Mouse (Mus musculus) naive thymus-derived CD4-positive, alpha-beta T cell, adult 2 months (primary cell): ENCODE results near the gene Hist1h2bf.
"Not testable (repeated sequence)": the region's sequence is repeated elsewhere in the genome, so short reads cannot be mapped to it uniquely, and the experiment has no call there.

Experiments used
- DNase-seq: peaks from one replicate; pipeline ENCODE4 v3.0.0-alpha.2; 2011; ENCODE audit warnings: low read depth

Hist1h2bf gene

DNA sequence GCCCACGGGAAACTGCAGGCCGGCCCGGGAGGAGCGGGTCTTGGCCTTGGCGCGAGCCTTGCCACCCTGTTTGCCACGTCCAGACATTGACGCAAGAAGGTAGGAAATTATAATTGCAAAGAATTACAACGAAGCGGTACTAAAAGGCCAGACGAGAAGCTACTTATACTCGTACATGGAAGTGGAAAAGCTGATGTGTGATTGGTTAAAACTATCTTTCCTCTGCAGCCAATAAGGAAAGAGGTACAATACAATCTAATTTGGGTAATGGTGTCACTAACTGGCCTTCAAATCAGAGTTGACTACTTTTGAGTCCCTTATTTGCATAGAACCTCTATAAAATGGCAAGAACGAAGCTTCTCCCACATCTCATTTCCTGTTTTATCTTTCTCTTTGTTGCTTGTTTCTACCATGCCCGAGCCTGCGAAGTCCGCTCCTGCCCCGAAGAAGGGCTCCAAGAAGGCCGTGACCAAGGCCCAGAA lies 2.9 kb downstream of the Hist1h2bf start, which contains the start of the genes Hist1h2ae and Hist1h2bg:
Gene Hist1h2ae, minus strand, starts transcription at position 199 of the 482 bp plus-strand sequence.
Gene Hist1h2bg, plus strand, starts transcription at position 375 of the 482 bp plus-strand sequence.
- peak; percentile 91 for DNase-seq

DNA sequence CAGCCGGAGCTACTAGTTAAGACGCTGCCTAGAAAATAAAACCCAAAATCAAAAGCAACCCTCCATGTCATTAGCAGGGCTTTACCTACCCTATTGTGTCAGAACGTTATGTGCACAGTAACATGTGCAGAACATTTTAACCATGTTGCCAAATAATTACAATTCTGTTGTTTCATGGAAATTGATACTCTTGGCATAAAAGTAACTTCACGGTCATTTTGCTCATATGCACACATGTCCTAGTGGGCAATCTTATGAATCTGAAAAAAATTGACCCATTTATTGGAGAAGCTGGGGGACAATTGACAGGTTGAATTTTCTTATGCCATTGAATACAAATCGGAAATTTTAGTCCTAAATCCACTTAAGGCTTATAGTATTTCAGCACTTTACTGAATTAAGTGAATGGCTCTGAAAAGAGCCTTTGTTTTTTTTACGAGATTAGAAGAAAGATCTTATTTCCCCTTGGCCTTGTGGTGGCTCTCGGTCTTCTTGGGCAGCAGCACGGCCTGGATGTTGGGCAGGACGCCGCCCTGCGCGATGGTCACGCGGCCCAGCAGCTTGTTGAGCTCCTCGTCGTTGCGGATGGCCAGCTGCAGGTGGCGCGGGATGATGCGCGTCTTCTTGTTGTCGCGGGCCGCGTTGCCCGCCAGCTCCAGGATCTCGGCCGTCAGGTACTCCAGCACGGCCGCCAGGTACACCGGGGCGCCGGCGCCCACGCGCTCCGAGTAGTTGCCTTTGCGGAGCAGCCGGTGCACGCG lies 3.6 kb downstream of the Hist1h2bf start:
- peak; percentile 52 for DNase-seq

DNA sequence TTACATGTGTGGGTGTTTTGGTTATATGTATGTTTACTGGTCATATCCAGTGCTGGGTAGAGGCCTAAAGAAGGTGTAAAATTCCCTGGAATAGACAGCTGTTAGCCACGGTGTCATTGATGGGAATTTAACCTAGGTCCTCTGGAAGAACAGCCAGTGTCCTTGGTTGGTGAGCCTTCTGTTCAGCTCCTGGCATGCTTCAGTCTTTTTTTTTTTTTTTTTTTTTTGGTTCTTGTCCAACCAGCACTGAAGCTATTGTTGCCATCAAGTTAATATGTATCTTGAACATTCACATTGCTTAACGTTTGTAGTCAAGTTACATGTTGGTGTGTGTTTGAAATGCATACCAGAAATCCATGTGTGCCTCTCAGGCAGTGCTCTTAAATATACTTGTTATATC lies 9.5 kb downstream of the Hist1h2bf start:
- DNase-seq = no peak

- peak; percentile 73 for DNase-seq
Observed at GRCm38 (mm10) chr13:23562699-23563462, 11.1 kb downstream of the Hist1h2bf start.

- peak; percentile 98 for DNase-seq
Observed at GRCm38 (mm10) chr13:23561883-23562659, 11.9 kb downstream of the Hist1h2bf start, which contains the start of gene Hist1h3e. Gene Hist1h3e (minus strand): TSS chr13:23562369.

DNA sequence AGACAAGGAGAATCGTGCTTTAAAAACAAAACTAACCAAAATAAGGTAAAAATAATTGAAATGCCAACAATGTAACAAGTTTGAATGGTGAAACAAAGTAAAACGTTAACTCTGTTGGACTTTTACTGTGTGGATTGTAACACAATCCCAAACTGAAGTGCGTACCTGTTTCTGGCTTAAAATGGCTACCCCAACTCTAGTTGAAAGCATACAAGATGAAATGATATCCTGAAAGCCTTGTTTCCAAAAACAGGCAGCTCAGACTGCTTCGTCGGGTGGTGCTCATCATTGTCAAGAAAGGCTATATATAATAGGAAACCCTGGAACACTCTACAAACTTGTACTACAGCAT lies 12.5 kb downstream of the Hist1h2bf start:
- DNase-seq = not testable (repeated sequence)

- DNase-seq = not testable (repeated sequence)
Observed at GRCm38 (mm10) chr13:23560699-23561098, 13.3 kb downstream of the Hist1h2bf start.

- no peak for DNase-seq
Observed at GRCm38 (mm10) chr13:23556906-23557305, 17.1 kb downstream of the Hist1h2bf start.

- DNase-seq = peak; percentile 89
Observed at GRCm38 (mm10) chr13:23555839-23556416, 18.1 kb downstream of the Hist1h2bf start.

DNA sequence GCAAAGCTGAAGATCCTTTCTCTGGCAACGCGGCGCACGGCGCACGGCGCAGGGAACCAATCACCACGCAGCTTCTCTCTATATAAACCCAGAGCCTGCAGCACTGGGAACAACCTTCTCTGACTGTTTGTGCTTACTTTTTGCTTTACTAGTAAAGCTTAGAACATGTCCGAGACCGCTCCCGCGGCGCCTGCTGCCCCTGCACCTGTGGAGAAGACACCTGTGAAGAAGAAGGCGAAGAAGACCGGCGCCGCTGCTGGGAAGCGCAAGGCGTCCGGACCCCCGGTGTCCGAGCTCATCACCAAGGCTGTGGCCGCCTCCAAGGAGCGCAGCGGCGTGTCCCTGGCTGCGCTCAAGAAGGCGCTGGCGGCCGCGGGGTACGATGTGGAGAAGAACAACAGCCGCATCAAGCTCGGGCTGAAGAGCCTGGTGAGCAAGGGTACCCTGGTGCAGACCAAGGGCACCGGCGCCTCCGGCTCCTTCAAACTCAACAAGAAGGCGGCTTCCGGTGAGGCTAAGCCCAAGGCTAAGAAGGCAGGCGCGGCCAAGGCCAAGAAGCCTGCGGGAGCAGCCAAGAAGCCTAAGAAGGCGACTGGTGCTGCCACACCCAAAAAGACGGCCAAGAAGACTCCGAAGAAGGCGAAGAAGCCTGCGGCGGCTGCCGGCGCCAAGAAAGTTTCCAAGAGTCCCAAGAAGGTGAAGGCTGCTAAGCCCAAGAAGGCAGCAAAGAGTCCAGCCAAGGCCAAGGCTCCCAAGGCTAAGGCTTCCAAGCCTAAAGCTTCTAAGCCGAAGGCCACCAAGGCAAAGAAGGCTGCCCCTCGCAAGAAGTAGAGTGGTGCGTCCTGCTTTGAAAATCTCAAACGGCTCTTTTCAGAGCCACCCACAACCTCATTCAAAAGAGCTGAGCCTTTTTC lies 18.8 kb downstream of the Hist1h2bf start:
- peak; percentile 83 for DNase-seq

DNA sequence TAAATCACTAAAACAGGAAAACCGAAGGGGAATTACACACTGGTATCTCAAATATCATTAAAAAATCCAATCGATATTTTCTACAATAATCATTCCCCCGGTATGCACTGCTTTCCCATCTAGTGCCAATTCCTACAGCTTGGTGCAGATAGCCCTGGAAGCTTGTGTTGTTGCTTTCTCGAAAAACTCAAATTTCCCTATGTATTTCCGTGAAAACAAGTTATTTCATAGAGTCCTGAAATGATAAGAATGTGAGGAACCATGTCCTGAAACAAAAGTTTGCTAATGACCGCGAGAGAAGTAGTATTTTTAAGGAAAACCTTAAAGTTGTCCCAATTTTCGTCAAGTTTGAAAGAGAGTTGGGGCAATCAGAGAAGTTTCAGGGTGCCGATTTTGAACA lies 19.6 kb downstream of the Hist1h2bf start:
- no peak for DNase-seq

- no peak for DNase-seq
Observed at GRCm38 (mm10) chr13:23552962-23553361, 21.0 kb downstream of the Hist1h2bf start, which contains the start of gene Hist1h1d. Gene Hist1h1d (plus strand): TSS chr13:23553262.

- no peak for DNase-seq
Observed at GRCm38 (mm10) chr13:23551931-23552914, 21.8 kb downstream of the Hist1h2bf start.

DNA sequence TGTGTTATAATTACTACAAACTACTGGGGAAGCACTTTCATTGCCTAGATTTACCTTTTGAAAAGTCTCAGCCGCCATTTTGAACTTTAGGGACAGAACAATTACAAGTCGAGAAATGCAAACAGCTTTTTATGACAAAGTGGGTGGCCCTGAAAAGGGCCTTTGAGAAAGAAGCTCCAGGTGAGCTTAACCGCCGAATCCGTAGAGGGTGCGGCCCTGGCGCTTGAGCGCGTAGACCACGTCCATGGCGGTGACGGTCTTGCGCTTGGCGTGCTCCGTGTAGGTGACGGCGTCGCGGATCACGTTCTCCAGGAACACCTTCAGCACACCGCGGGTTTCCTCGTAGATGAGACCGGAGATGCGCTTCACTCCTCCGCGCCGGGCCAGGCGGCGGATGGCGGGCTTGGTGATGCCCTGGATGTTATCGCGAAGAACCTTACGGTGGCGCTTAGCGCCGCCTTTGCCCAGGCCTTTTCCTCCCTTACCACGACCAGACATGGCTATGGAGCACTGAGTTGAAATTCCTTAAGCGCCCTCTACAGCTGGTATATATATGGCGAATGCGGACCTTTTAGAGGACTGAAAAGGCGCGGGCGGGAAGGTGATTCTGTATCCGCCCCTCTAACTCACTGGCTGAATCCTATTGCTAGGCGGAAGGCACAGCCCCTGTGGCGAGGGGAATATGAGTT lies 22.7 kb downstream of the Hist1h2bf start, which contains the start of gene Hist1h4f:
Gene Hist1h4f, minus strand, starts transcription at position 503 of the 689 bp plus-strand sequence.
- peak; percentile 91 for DNase-seq

- no peak for DNase-seq
Observed at GRCm38 (mm10) chr13:23550761-23551145, 23.2 kb downstream of the Hist1h2bf start.

DNA sequence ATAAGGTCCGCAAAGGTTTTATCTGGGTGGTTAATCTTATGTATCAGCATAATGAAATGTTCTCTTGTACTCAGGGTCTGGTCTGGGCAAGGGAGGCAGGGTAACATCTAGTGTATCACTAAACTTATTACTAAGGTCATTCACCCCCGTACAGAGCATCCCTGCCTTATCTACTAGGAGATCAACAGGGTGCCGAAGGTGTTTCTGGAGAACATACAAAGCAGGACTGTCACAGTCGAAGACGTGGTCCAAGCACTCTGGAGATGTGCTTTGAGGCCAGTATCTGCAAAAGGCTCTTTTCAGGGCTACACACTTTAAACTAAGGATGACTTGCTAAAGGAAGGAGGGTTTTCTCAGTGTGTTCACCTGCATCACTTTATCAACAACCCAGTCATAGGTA lies 27.3 kb downstream of the Hist1h2bf start:
- DNase-seq = no peak

DNA sequence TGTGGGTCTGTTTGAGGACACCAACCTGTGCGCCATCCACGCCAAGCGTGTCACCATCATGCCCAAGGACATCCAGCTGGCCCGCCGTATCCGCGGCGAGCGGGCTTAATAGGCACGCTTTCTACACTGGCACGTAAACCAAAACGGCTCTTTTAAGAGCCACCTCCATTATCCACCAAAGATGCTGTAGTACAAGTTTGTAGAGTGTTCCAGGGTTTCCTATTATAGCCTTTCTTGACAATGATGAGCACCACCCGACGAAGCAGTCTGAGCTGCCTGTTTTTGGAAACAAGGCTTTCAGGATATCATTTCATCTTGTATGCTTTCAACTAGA lies 29.2 kb downstream of the Hist1h2bf start:
- peak; percentile 63 for DNase-seq

- DNase-seq = peak; percentile 97
Observed at GRCm38 (mm10) chr13:23543965-23544786, 29.8 kb downstream of the Hist1h2bf start, which contains the start of gene Hist1h3f. Gene Hist1h3f (plus strand): TSS chr13:23544052.
